Comparison of ENCODE assay signal across 15 mouse cellular contexts in the genomic region with DNA sequence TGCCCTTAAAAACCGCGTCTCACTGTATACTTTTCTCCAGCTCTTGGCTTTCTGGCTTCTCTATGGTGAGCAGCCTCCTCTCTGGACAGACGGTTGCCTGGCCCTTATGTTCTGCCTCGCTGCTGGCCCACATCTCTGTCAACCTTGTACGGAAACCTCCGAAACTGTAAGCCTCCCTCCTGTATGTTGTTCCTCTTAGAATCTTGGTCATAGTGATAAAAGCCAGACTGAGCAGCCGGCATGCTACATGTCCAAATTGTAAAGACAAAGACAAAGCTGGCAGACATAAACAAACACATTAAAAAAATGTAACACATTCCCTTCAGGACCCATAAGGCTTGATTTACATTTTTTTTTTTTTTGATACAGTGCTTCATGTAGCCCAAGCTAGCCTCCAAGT.
"Had no signal": no experiment of that assay in that cellular context is flagged by ENCODE, and none has a peak within 500 bp of the region (broad histone marks: within the 10 kb centered on the region; RNA-seq: fewer than 3 reads in every experiment).

No protein-coding gene starts in this region.

- H3K9me3 ChIP-seq: limb, embryonic 15.5 days; midbrain, embryonic 12.5 days; neural tube, embryonic 13.5 days; stomach, embryonic 15.5 days had no signal

- H3K36me3 ChIP-seq: limb, embryonic 12.5 days; limb, embryonic 15.5 days; midbrain, embryonic 12.5 days; neural tube, embryonic 13.5 days; stomach, embryonic 15.5 days had no signal

- H3K9ac ChIP-seq: limb, embryonic 12.5 days; limb, embryonic 15.5 days; liver, embryonic 14.5 days; liver, postnatal 0 days; midbrain, embryonic 12.5 days; neural tube, embryonic 13.5 days; stomach, embryonic 15.5 days had no signal

- H3K27ac ChIP-seq: limb, embryonic 12.5 days; limb, embryonic 15.5 days; liver, embryonic 14.5 days; macrophage; midbrain, embryonic 12.5 days; neural tube, embryonic 13.5 days; stomach, embryonic 15.5 days had no signal

- H3K4me1 ChIP-seq: limb, embryonic 12.5 days; limb, embryonic 15.5 days; neural tube, embryonic 13.5 days; stomach, embryonic 15.5 days had no signal

- H3K27me3 ChIP-seq: limb, embryonic 12.5 days; limb, embryonic 15.5 days; stomach, embryonic 15.5 days had no signal

- ATAC-seq: liver, postnatal 0 days; midbrain, embryonic 16.5 days had no signal

- DNase-seq: left cerebral cortex, postnatal 4 days; right cerebral cortex, postnatal 25 days; spleen, adult 18-20 months; thymus, postnatal 25 days had no signal

- H3K4me3 ChIP-seq: limb, embryonic 12.5 days; limb, embryonic 15.5 days; midbrain, embryonic 12.5 days; myocyte; neural tube, embryonic 13.5 days; stomach, embryonic 15.5 days had no signal

- H3K4me2 ChIP-seq: limb, embryonic 12.5 days; limb, embryonic 15.5 days; liver, embryonic 11.5 days; midbrain, embryonic 12.5 days; neural tube, embryonic 13.5 days; stomach, embryonic 15.5 days had no signal
